Mouse (Mus musculus) T-helper 17 cell (primary cell): ENCODE measurements around the gene Pigw.

Experiments used
- in situ Hi-C, 2 experiments: fragments of 300-600 bp; cut with MboI, MseI; formaldehyde crosslinking; loops; 1 replicate in 1 of 2; 2 replicates in 1 of 2; pipeline ENCODE4 v1.15.1; 2025; ENCODE audit warnings: high pct_unique_total_duplicates in 2 of 2

The Pigw gene

DNA sequence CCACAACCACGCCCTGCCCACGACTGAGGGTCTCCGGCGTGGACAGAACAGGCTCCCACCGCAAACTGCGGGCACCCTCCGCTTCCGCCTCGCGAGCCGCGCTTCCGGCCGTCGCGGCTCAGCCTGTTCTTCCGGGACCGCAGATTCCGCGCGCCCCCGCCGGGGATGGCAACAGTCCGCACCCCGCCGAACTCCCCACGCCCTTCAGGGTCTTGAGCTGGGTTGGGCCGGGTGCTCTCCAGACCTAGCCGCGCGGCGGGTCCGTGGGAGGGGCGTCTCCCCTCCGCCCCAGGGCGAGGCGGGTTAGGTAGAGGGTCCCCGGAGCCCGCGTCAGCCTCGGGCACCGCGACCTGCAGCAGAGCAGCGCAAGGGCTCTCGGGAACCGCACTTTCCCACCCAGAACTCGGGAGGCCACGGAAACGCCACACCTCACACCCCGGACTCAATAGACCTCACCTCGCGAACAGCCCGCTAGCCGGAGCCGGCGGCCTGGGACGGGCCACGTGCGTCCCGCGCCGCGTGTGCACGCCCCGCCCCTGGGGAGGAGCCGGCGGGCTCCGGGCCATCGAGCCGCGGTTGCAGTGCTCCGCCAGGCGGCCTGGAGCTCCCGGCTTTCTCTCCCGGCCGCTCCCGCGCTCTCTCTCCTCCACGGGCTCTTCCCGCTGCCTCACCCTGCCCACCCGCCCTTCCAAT is at the start of gene Pigw, which contains the start of gene Myo19:
Pigw (minus strand) TSS at position 514 of the 693 bp plus-strand sequence.
Myo19 (plus strand) TSS at position 377 of the 693 bp plus-strand sequence.
- in situ Hi-C loops: no loop called here

DNA sequence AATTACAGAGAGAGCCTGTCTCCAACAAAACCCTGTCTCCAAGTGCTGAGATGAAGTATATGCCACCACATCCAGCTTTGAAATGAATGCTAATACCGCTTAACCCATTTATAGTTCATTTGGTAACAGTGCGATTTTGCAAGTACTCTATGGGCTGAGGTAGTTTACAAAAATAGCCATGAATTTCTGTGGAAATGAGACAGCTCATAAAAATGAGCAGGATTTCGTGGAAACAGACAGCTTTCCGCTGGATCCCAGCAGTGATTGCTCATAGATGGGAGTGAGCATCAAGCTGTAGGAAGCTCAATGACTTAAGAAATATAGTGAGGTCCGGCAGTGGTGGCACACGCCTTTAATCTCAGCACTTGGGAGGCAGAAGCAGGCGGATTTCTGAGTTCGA is 40.9 kb upstream of the Pigw start:
- in situ Hi-C loops: no loop called here

DNA sequence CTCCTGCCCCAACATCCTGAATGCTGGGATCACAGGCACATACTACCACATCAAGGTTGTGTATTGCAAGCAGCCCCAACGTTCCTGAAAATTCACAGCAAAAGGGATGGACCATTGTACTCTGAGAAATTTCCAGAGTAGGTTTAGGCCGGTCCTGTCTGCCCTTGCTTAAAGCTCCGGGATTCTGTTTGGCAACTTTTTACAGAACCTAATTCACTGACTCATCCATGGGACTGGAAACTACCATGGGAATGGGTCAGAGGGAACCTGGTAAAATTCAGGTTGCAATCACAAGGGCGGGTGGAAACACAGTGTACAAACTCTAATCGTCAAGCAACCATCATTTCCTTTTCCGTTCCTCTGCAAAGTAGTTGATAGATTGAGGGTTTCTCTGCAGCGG is 39.9 kb upstream of the Pigw start:
- in situ Hi-C loops: no loop called here

DNA sequence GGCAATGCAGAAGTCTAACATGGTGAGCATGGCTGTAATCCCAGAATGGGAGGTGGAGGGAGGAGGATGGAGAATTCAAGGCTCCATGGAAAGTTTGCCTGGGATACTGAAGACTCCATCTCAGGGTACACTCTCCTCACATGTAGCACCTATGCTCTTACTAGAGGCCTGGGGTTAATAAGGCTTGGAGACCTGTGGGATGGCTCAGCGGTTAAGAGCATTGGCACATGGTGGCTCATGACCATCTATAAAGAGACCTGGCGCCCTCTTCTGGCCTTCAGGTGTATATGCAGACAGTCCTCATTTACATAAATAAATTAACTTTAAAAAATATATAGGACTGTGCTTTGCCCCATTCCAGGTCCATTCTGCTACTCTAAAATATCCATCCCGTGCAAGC is 39.2 kb upstream of the Pigw start:
- in situ Hi-C loops: no loop called here

DNA sequence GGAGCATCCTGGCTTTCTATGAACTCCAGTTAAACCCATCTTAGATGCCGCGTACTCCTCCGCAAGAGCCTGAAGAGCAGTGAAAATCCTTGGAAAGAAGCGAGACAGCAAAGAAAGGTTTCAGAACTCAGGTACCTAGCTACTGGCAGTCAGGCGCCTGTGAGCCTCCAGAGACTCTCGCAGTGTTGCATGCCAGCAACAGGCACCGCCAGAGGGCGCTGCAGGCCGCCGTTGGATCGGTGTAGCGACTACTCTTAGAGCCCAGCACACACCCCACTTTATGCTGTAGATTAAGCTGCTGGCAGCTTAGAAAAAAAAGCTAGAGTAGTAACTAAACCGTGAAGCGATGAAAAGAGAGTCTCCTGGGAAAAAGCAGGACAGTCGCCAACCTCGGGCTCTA is 38.3 kb upstream of the Pigw start:
- in situ Hi-C loops: no loop called here

DNA sequence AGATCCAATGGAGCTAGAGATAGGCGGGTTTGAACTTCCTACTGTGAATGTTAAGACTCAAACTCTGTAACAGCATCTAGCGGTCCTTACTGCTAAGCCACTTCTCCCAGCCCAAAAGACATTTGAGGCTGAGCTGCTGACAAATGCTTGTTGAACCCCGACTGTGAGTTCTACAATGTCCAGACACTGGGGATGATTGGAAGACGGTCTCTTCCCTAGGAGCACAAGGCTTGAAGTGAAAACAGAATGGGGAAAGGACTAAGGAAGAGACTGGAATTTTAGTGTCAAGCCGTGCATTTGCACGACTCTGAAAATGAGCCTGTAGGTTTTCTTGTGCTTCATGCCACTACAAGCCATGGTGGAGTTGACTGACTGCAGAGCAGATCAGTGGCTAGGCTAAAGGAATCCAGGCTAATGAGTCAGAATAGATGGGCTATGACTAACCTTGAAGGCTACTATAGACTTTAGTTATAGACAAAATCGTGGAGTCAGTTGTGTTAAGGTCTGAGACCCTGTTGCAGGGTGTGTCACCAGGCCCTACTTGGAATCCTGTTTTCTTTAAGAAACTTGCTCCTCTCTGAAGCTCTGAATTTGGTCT is 36.7 kb upstream of the Pigw start:
- in situ Hi-C loops: no loop called here

DNA sequence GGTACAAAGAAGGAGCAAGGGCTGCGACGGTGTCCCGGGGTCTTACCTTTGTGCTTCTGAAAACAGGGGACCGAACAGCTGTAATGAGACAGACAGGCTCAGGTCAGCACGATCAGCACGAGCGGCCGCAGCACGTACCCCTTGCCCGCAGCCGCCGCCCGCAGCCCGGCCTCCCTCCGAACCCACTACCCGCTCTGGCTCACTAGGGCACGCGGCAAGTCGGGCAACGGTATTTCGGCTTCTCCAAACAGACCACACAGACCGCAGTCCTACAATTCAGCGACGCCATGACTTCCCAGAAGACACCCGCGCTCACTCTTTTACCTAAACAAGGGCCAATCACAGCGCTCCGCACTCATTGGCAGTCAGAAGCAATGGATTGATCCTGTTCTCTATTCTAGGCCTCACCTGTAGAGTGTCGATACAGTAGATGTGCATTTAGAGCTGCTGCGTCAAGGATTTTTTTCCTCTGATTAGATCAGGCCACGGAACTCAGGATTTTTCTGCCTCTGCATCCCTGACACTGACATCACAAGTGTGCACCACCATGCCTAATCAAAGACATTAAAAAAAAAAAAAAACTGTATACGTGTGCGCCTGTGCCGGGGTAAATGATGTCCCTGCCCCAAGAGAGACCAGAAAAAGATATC is 36.1 kb upstream of the Pigw start, which contains the start of gene Znhit3:
Znhit3 (minus strand) TSS at position 314 of the 650 bp plus-strand sequence.
- in situ Hi-C loops: no loop called here

DNA sequence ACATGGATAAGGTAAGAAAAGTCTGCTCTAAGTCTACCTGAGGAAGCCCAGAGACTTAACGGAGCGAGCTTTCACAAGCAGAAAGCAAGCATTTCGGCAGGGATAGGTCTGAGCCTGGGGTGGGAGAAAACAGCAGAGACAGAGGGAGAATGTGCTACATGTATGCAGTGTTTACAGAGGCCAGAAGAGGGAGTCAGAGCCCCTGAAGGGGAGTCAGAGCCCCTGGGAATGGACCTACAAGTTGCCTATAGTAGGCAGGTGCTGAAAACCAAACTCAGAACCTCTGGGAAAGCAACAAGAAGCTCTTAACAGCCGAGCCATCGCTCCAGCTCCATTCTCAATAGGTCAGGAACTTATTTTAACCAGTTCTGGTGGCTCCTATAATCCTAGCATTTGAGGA is 34.6 kb upstream of the Pigw start:
- in situ Hi-C loops: no loop called here

DNA sequence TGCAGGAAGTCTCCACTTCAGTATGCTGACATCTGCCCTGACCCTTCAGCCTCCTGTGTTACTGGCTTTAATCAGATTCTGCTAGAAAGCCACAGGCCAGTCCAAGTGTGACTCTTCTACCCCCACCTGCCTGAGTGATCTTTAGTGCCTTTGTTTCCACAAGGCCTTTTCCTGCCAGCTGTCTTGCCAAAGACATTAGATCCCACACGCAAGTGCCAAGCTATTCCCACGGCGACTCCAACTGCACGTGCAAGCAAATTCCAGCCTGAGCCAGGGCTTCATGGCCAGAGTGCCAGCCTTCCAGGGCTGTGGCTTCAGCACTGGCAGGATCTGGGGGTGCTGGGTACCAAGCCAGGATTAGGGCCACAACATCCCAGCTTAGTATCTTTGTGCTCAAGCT is 30.3 kb upstream of the Pigw start:
- in situ Hi-C loops: no loop called here

DNA sequence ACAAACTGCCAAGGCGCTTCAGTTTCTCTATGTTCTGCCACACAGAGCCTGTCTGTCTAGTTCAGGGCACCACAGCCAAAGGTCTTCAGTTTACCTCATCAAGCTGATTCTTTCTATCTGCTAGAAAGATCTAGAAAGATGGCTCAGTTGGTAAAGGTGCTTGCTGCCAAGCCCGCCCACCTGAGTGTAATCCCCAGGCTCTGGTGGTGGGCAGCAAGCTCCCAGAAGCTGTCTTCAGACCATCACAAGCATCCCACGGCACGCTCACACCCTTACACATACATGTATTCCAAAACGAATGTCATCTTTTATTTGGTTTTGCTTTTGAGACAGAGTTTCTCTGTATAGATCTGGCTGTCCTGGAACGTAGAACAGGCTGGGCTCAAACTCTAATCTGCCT is 28.4 kb upstream of the Pigw start:
- in situ Hi-C loops: no loop called here

DNA sequence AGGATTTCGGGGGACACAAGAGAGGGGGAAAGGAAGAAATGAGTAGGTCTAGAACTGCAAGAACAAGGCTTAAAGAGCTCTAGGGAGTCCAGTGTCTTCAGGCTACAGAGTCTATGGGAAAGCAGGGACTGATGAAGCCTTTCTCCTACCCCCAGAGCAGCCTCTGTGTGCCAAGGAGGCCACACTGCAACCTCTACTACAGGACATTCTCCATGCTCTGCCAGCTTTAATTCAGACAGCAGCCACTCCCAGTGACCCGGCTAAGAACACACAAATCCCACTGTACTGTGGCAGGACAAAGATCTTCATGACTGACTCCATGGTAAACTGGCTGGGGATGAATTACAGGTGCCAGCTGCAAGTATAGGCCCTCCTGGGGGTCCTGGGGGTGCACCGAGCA is 27.0 kb upstream of the Pigw start:
- in situ Hi-C loops: no loop called here

DNA sequence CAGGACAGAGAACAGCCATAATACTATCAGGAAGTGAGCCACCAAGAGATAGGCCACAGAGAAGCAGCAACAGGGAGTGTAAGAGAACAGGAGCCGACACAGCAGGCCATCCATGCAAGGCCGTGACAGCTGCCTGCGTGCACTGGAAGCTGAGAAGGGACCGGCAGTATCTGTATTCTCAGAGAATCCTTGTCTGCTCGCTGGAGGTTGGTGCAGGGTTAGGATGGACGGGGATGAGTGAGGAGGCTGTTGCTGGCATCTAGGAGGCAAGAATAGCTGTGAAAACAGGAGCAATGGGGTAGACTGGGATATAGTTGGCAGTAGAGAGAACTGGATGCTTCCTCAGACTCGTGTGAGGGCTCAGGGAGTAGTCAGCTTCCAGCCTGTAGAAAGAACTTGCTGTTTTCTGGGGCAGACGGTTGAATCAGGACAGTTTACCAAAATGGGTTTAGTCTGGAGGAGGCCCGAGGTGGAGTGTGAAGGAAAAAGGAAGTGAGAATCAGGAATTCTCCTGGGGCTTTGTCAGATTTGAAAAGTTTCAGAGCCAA is 24.6 kb upstream of the Pigw start:
- in situ Hi-C loops: no loop called here

DNA sequence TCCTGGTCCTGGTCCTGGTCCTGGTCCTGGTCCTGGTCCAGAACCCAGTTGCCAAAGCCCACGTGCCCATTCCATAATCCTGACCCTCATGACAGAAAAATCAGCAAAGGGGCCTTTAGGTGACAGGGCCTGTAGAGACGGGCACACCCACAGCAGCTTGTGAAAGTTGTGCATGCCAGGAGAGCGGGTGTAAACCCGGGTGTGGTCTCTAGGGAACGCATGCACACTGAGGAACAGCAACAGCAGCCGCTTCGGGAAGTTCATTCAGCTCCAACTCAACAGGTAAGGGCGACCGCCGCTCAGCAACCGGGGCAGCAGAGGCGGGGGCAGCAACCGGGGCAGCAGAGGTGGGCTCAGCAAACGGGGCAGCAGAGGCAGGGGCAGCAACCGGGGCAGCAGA is 13.0 kb upstream of the Pigw start:
- in situ Hi-C loops: no loop called here

DNA sequence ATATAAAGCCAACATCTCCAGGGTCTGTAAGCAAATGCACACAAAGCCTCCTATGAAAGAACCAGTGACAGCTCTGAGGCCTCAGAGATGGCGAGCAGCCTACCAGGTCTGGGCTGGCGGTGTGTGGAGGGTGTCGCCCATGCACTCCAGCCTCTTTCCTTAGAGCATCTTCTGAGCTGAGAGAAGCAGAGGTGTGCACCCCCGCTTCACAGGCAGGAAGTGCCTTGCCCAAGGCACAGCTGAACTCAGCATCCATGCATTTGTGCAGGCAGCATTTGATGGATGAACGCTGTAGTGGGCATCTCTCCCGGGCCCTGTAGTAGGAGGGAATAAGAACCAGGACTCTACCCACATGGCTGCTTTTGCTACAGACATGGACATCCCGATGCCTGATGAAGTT is 11.6 kb upstream of the Pigw start:
- in situ Hi-C loops: no loop called here

DNA sequence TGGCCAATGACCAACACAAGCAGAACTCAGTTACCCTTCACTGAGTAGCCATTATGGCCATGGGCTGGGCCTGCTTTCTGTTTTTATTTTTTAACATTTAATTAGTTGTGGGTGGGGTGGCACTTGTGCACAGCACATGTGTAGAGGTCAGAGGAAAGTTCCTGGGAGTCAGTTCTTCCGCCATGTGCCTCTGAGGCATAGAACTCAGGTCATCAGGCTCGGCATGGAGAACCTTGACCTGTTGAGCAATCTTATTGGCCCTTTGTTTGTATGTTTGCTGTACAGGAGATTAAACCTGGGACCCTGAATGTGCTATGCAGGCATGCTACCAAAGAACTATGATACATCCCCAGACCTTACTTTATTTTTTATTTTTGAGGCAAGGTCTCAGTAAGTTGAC is 9.4 kb upstream of the Pigw start:
- in situ Hi-C loops: no loop called here

DNA sequence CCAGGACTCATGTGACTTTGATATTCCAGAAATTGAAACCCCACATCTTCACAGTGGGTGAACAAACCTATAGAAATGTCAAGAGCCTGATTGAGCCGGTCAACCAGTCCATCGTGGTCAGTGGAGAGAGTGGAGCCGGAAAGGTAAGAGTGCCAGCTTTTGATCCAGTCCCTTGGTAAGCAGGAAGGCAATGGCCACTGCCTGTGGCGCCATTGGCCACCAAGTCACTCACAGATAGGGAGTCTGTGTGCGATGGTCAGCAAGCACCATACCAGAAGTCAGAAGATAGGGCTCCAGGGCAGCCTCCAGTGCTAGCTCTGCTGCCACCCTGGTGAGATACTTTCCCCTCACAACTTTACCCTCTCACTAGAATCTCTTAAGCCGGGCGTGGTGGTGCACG is 7.9 kb upstream of the Pigw start:
- in situ Hi-C loops: no loop called here

DNA sequence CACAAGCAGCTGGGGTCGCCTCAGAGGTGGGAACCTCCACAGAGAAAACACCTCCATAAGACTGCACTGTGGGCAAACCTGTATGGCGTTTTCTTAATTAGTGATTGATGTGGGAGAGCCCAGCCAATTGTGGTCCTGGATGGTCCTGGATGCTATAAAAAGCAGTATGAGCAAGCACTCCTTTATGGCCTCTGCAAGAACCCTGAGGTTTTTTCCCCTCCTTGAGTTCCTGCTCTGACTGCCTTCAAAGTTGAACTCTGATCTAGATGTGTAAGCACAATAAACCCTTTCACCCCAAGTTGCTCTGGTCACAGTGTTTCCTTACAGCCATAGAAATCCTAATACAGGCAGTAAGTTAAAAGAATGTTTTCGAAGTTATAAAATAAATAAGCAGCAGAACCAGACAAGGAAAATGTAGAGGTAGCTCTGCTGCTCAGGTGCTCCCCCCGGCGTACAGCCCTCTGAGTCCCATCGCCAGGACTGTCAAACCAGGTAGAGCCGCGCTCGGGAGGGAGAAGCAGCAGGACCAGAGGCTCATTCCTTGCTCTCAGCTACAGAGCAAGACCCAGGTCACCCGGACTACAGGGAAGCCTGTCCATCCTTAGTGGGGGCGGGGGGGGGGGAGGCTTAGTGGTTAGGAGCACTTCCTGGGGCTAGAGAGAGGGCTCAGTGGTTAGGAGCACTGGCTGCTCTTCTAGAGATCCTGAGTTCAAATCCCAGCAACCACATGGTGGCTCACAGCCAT is 6.9 kb upstream of the Pigw start:
- in situ Hi-C loops: no loop called here

DNA sequence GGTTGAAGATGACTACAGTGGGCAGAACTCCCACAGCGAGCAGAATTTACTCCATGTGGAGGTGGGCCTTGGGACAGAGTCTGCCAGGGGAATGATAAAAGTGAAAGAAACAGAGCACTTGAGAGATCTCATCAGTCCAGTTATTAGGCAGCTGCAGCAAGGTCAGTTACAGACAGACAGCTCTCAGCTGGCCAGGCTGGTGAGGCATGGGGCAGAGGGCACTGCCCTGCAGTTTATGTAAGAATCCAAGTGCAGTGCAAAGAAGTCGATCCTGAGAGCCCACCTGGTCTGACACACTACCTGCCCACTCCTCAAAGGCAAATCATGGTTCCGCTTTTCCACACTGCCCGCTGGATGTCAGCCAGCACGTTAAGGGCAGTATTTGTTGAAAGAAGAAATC is 6.2 kb upstream of the Pigw start:
- in situ Hi-C loops: no loop called here

DNA sequence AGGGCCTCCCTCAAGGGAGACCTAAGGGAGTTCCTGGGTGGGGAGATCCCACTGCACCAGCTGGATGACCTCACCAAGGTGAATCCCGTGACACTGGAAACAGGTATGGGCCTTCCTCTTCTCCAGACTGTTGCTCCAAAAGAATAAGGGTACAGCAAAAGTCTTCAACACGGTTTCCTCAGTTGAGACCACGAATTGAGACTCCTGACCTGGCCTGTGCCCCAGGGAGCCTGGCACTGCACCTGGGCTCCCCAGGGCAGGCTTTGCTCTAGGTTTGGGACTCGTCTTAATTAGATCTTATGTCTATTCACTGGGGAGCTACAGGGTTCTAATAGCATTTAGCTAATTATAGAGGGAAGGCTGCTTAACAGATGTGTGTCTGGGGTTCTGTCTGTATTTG is 5.2 kb upstream of the Pigw start:
- in situ Hi-C loops: no loop called here

DNA sequence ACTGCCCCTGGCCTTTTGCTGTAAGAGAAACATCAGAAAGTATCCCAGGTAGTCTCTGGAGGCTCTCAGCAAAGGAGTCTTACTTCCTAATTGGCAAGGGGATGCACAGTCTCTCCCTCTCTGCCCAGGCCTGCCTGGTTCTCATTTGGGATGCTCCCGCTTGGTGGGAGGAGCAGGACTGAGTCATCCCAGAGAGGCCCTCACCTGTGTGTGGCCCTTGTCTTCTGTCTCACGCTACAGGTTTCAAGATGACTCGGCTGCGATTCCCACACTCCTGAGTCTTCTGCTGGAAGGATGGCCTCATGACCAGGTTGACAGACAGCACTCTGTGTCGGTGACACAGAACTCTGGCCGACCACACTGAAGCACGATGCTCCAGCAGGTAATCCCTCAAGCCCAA is 2.3 kb upstream of the Pigw start:
- in situ Hi-C loops: no loop called here

DNA sequence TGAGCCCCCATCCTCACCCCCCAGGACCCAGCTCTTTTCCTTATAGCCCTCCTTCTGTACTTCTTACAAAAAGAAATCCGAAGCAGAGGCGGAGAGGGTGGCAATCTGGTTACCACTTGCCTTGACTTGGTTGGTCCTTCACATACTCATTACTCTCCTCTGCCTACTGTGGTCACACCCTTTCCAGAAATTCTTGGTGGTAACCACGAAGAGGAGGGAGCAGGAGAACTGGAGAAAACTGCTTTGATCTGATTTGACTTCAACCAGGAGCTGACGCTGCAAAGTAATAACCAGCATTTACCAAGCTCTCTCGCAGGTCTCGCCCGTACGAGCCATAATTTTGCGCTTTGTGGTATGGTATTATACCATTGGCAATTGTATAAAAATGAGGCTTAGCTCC is 886 bp upstream of the Pigw start:
- in situ Hi-C loops: no loop called here

DNA sequence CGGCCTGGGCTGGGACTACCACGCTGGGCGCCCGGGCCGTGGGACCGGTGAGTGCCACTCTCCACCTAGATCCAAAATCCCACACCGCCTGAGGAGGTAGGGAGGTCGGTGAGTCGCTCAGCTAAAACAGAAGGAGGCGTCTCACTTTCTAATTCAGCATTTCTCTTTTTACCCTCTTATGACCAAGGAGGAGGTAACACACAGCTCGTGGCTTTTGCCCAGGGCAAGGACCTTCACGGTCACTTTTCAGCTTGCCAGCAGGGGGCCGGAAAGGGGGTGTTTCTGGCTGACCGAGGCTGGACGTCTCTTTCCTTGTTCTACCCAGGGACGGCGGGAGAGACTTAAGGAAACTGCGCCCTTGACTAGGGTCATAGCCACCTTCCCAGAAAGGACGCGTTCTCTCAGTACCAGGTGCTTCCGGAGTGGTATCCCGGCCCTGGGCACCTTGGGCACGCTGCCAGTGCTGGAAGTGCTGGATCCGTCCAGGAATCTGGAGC is 428 bp upstream of the Pigw start:
- in situ Hi-C loops: no loop called here
